ENCODE assay signal across 10 mouse cellular contexts in genomic region chr10:88056950-88057649, GRCm38 (mm10). TPM values are rescaled to one million over a fixed set of nuclear protein-coding genes. Genes with fewer than 3 reads are reported as not detected.
DNase-seq lines count a peak whose midpoint lies in the region; ATAC-seq lines count a peak whose summit lies in the region.
"Had no signal": no experiment of that assay in that cellular context is flagged by ENCODE, and none has a peak within 500 bp of the region (broad histone marks: within the 10 kb centered on the region; RNA-seq: fewer than 3 reads in every experiment).

No protein-coding gene starts in this region.

- H3K4me2 ChIP-seq in heart, embryonic 11.5 days = no peak overlapping the region
- H3K4me2 ChIP-seq: embryonic facial prominence, embryonic 15.5 days had no signal

- H3K27ac ChIP-seq in heart, embryonic 11.5 days (ENCODE audit: low read depth, low read length) = no peak overlapping the region
- H3K27ac ChIP-seq: embryonic facial prominence, embryonic 15.5 days had no signal

- no peaks in the 10 kb centered on the region for H3K4me1 ChIP-seq in heart, embryonic 11.5 days (ENCODE audit: control insufficient read depth, insufficient read depth, low read length)
- H3K4me1 ChIP-seq: embryonic facial prominence, embryonic 15.5 days had no signal

- H3K9me3 ChIP-seq in heart, embryonic 11.5 days (replicated peaks; ENCODE audit: control insufficient read depth, low read length) = no peaks in the 10 kb centered on the region
- H3K9me3 ChIP-seq: embryonic facial prominence, embryonic 15.5 days had no signal

- no peak overlapping the region for H3K9ac ChIP-seq in heart, embryonic 11.5 days (ENCODE audit: low read depth, low read length)
- H3K9ac ChIP-seq: embryonic facial prominence, embryonic 15.5 days had no signal

- H3K27me3 ChIP-seq in heart, embryonic 11.5 days (ENCODE audit: control insufficient read depth, insufficient read depth, low read length) = no peaks in the 10 kb centered on the region
- H3K27me3 ChIP-seq: embryonic facial prominence, embryonic 15.5 days had no signal

- no peak for ATAC-seq in heart, embryonic 11.5 days (replicated peaks; ENCODE audit: insufficient number of reproducible peaks, low FRiP score, low TSS enrichment)
- peak; percentile 59 for ATAC-seq in megakaryocyte progenitor cell, adult 5-6 weeks (replicated peaks; ENCODE audit: poor library complexity)

- no peaks in the 10 kb centered on the region for H3K36me3 ChIP-seq in heart, embryonic 11.5 days (ENCODE audit: control insufficient read depth, insufficient read depth, low read length)
- H3K36me3 ChIP-seq: embryonic facial prominence, embryonic 15.5 days had no signal

- H3K4me3 ChIP-seq in heart, embryonic 11.5 days (ENCODE audit: low read depth, low read length) = no peak overlapping the region
- H3K4me3 ChIP-seq: embryonic facial prominence, embryonic 15.5 days had no signal

- peak; percentile 46 to 51 for DNase-seq in heart, adult 18-20 months
- peak; percentile 32 for DNase-seq in brain, embryonic 18.5 days (ENCODE audit: low read depth, low spot score)
- peak; percentile 72 for DNase-seq in layer of hippocampus, adult 9-11 months
- no peak for DNase-seq in thymus, postnatal 36 days
- no peak for DNase-seq in urinary bladder, adult 2 months (ENCODE audit: low spot score)
- DNase-seq in thymus, postnatal 10 days (ENCODE audit: low spot score in 2 of 2) = no peak

- 67% methylated on average over 14 of the region's 14 CpGs for WGBS in heart, embryonic 11.5 days (ENCODE audit: insufficient replicate concordance)

RNA-seq across cellular contexts. Expression of gene Pmch, which starts 33.8 kb away (rescaled TPM):
- total RNA-seq in heart, adult 18-20 months (2021) = not detected
- polyA plus RNA-seq in heart, embryonic 11.5 days (2014; fragmentation: Nextera tagmentation; extraction: Ambion mirVana) = 0.84 and 1.1 TPM in 2 replicates
- not detected in 2 replicates for total RNA-seq in megakaryocyte progenitor cell, adult 5-6 weeks (2015)
- 0.84 TPM in 1 of 2 replicates, not detected in the other for total RNA-seq in megakaryocyte progenitor cell, adult 5-6 weeks (2017)
- polyA plus RNA-seq in urinary bladder, adult 2 months (2012; rRNA removed) = not detected in 2 replicates
- total RNA-seq: MEL had no signal

Comparison
In these comparisons a context has a peak if more than half of its experiments do, and no peak if none do; other contexts are left out.
1. DNase-seq: peak in heart, adult 18-20 months (2 of 2), brain, embryonic 18.5 days (single experiment) and layer of hippocampus, adult 9-11 months (single experiment); none in thymus, postnatal 36 days (0 of 2), urinary bladder, adult 2 months (single experiment) and thymus, postnatal 10 days (0 of 2).